Mouse (Mus musculus) liver, embryonic 12.5 days (tissue): ENCODE measurements around the gene Cnga2. TPM values are rescaled to one million over a fixed set of nuclear protein-coding genes. Genes with fewer than 3 reads are reported as not detected.
"Not testable (repeated sequence)": the region's sequence is repeated elsewhere in the genome, so short reads cannot be mapped to it uniquely, and the experiment has no call there.

Experiments used
- ATAC-seq: fragments of 200-750 bp; cut with Nextera tagmentation; 2 replicates; pipeline ENCODE4 v1.8.0; 2017; ENCODE audit warnings: moderate number of reproducible peaks, mild to moderate bottlenecking, moderate library complexity
- H3K27ac ChIP-seq: fragments of 300-500 bp; sonication (generic); 2 replicates; pipeline ENCODE4 v1.5.1; 2016; ENCODE audit warnings: mild to moderate bottlenecking
- H3K27me3 ChIP-seq: fragments of 300-500 bp; sonication (generic); replicated peaks from 2 replicates; pipeline ENCODE4 v1.6.1; 2016; ENCODE audit warnings: mild to moderate bottlenecking, moderate library complexity
- H3K36me3 ChIP-seq: fragments of 300-500 bp; sonication (generic); 2 replicates; pipeline ENCODE4 v1.6.1; 2016; ENCODE audit warnings: mild to moderate bottlenecking, moderate library complexity
- H3K4me1 ChIP-seq: fragments of 300-500 bp; sonication (generic); 2 replicates; pipeline ENCODE4 v1.6.1; 2016
- H3K4me2 ChIP-seq: fragments of 300-500 bp; sonication (generic); 2 replicates; pipeline ENCODE4 v1.6.1; 2016; ENCODE audit warnings: mild to moderate bottlenecking, moderate library complexity
- H3K4me3 ChIP-seq: fragments of 300-500 bp; sonication (generic); 2 replicates; pipeline ENCODE4 v1.5.1; 2016; ENCODE audit warnings: mild to moderate bottlenecking, moderate library complexity
- H3K9ac ChIP-seq: fragments of 300-500 bp; sonication (generic); 2 replicates; pipeline ENCODE4 v1.6.1; 2016; ENCODE audit warnings: mild to moderate bottlenecking, moderate library complexity
- H3K9me3 ChIP-seq: fragments of 300-500 bp; sonication (generic); replicated peaks from 2 replicates; pipeline ENCODE4 v1.6.1; 2016; ENCODE audit warnings: mild to moderate bottlenecking, moderate library complexity
- WGBS: fragments of 180-500 bp; shearing (Covaris S2); methylation state at CpG from one replicate; pipeline ENCODE4 v1.1.7; 2016; ENCODE audit not compliant: insufficient replicate concordance; 5-methylcytosine and 5-hydroxymethylcytosine counted together
- polyA plus RNA-seq: library from polyadenylated mRNA; unstranded; fragments of >200 nt; fragmentation: Nextera tagmentation; extraction: Ambion mirVana; gene quantifications from 2 replicates; pipeline ENCODE4 v1.2.1, GENCODE M21; 2016

The Cnga2 gene
- 0.17 TPM in 1 of 2 replicates, not detected in the other for polyA plus RNA-seq

GRCm38 (mm10) chrX:71991549-71991948 is at the start of gene Cnga2:
Gene Cnga2, plus strand, starts transcription at chrX:71991849.
- Histone ChIP-seq H3K4me1 (no peaks in the 10 kb centered on the region), H3K27ac (no peak within 1 kb of the TSS), H3K9me3 (no peaks in the 10 kb centered on the region), H3K27me3 (peaks cover 12% of the 10 kb centered on the region; the same call in 1 of the 2 replicates), H3K36me3 (no peaks in the 10 kb centered on the region), H3K4me2 (no peak within 1 kb of the TSS), H3K4me3 (no peak within 1 kb of the TSS), H3K9ac (no peak within 1 kb of the TSS)
- ATAC-seq: no peak
- 66% methylated on average over 3 of the region's 3 CpGs for WGBS

GRCm38 (mm10) chrX:71946631-71947030 is 45.0 kb upstream of the Cnga2 start:
- no peak for ATAC-seq
- Histone ChIP-seq H3K9ac (no peak overlapping the region), H3K36me3 (no peaks in the 10 kb centered on the region), H3K9me3 (no peaks in the 10 kb centered on the region), H3K4me2 (no peak overlapping the region), H3K27ac (no peak overlapping the region), H3K4me3 (no peak overlapping the region), H3K27me3 (0 out of 2 replicates have a peak, but pooled peaks cover 4% of the 10 kb centered on the region), H3K4me1 (no peaks in the 10 kb centered on the region)
- 6% methylated on average over 3 of the region's 3 CpGs for WGBS

GRCm38 (mm10) chrX:71958366-71958765 is 33.3 kb upstream of the Cnga2 start:
- H3K4me2 ChIP-seq: no peak overlapping the region
- ATAC-seq: no peak
- H3K9me3 ChIP-seq: no peaks in the 10 kb centered on the region
- no peak overlapping the region for H3K27ac ChIP-seq
- no peaks in the 10 kb centered on the region for H3K36me3 ChIP-seq
- H3K4me1 ChIP-seq: no peaks in the 10 kb centered on the region
- H3K9ac ChIP-seq: no peak overlapping the region
- no peak overlapping the region for H3K4me3 ChIP-seq
- H3K27me3 ChIP-seq: peaks cover 23% of the 10 kb centered on the region

- Histone ChIP-seq H3K27ac (no peak within 1 kb of the TSS), H3K27me3 (peaks cover 36% of the 10 kb centered on the region), H3K9ac (no peak within 1 kb of the TSS), H3K4me2 (peak within 1 kb of the TSS; percentile 58), H3K36me3 (no peaks in the 10 kb centered on the region), H3K4me3 (peak within 1 kb of the TSS; percentile 40), H3K9me3 (no peaks in the 10 kb centered on the region), H3K4me1 (no peaks in the 10 kb centered on the region)
- 14% methylated on average over 38 of the region's 72 CpGs for WGBS
- peak; percentile 40; the same call in 1 of the 2 replicates for ATAC-seq
Measured at GRCm38 (mm10) chrX:71962073-71963051, 29.3 kb upstream of the Cnga2 start, which contains the start of gene Prrg3. Gene Prrg3, plus strand, starts transcription at chrX:71962624.

GRCm38 (mm10) chrX:71963275-71963912 is 28.3 kb upstream of the Cnga2 start:
- no peaks in the 10 kb centered on the region for H3K36me3 ChIP-seq
- H3K27me3 ChIP-seq: peaks cover 36% of the 10 kb centered on the region
- no peak overlapping the region for H3K27ac ChIP-seq
- no peak for ATAC-seq
- 29% methylated on average over 9 of the region's 9 CpGs for WGBS
- H3K9ac ChIP-seq: no peak overlapping the region
- peak overlapping the region; percentile 58; the same call in 1 of the 2 replicates for H3K4me2 ChIP-seq
- H3K4me1 ChIP-seq: no peaks in the 10 kb centered on the region
- no peaks in the 10 kb centered on the region for H3K9me3 ChIP-seq
- peak overlapping the region; percentile 40 for H3K4me3 ChIP-seq

- no peak overlapping the region for H3K27ac ChIP-seq
- H3K4me2 ChIP-seq: no peak overlapping the region
- H3K9ac ChIP-seq: no peak overlapping the region
- WGBS: 38% methylated on average over 1 of the region's 1 CpGs
- no peaks in the 10 kb centered on the region for H3K4me1 ChIP-seq
- H3K36me3 ChIP-seq: no peaks in the 10 kb centered on the region
- no peaks in the 10 kb centered on the region for H3K9me3 ChIP-seq
- no peak overlapping the region for H3K4me3 ChIP-seq
- ATAC-seq: no peak
- H3K27me3 ChIP-seq: peaks cover 14% of the 10 kb centered on the region; the same call in 1 of the 2 replicates
Measured at GRCm38 (mm10) chrX:71968216-71968615, 23.4 kb upstream of the Cnga2 start.

GRCm38 (mm10) chrX:71968816-71969215 is 22.8 kb upstream of the Cnga2 start:
- Histone ChIP-seq H3K9me3 (no peaks in the 10 kb centered on the region), H3K4me2 (no peak overlapping the region), H3K27me3 (0 out of 2 replicates have a peak, but pooled peaks cover 8% of the 10 kb centered on the region), H3K9ac (no peak overlapping the region), H3K4me1 (no peaks in the 10 kb centered on the region), H3K4me3 (no peak overlapping the region), H3K36me3 (no peaks in the 10 kb centered on the region), H3K27ac (no peak overlapping the region)
- no peak for ATAC-seq
- 64% methylated on average over 6 of the region's 6 CpGs for WGBS

- Histone ChIP-seq H3K9ac (no peak overlapping the region), H3K9me3 (no peaks in the 10 kb centered on the region), H3K27ac (no peak overlapping the region), H3K36me3 (no peaks in the 10 kb centered on the region), H3K4me2 (no peak overlapping the region), H3K4me1 (no peaks in the 10 kb centered on the region), H3K27me3 (0 out of 2 replicates have a peak, but pooled peaks cover under 1% of the 10 kb centered on the region), H3K4me3 (no peak overlapping the region)
- no peak for ATAC-seq
- 62% methylated on average over 5 of the region's 5 CpGs for WGBS
Measured at GRCm38 (mm10) chrX:71971325-71971724, 20.3 kb upstream of the Cnga2 start.

GRCm38 (mm10) chrX:71972686-71973085 is 19.0 kb upstream of the Cnga2 start, which contains the start of gene Fate1:
Gene Fate1, plus strand, starts transcription at chrX:71972986.
- no peak for ATAC-seq
- WGBS: 42% methylated on average over 2 of the region's 2 CpGs
- Histone ChIP-seq H3K4me2 (no peak within 1 kb of the TSS), H3K4me3 (no peak within 1 kb of the TSS), H3K36me3 (no peaks in the 10 kb centered on the region), H3K27ac (no peak within 1 kb of the TSS), H3K9me3 (no peaks in the 10 kb centered on the region), H3K27me3 (no peaks in the 10 kb centered on the region), H3K9ac (no peak within 1 kb of the TSS), H3K4me1 (no peaks in the 10 kb centered on the region)

GRCm38 (mm10) chrX:71977681-71978080 is 14.0 kb upstream of the Cnga2 start:
- not testable (repeated sequence) for ATAC-seq, H3K4me3 ChIP-seq, H3K36me3 ChIP-seq, H3K9ac ChIP-seq, H3K4me1 ChIP-seq, H3K9me3 ChIP-seq, H3K4me2 ChIP-seq, H3K27ac ChIP-seq, H3K27me3 ChIP-seq

- ATAC-seq: no peak
- Histone ChIP-seq H3K36me3 (no peaks in the 10 kb centered on the region), H3K9ac (no peak overlapping the region), H3K4me1 (no peaks in the 10 kb centered on the region), H3K27ac (no peak overlapping the region), H3K4me2 (no peak overlapping the region), H3K9me3 (no peaks in the 10 kb centered on the region), H3K4me3 (no peak overlapping the region), H3K27me3 (no peaks in the 10 kb centered on the region)
- 49% methylated on average over 3 of the region's 3 CpGs for WGBS
Measured at GRCm38 (mm10) chrX:71980443-71980842, 11.2 kb upstream of the Cnga2 start.

GRCm38 (mm10) chrX:71981322-71981721 is 10.3 kb upstream of the Cnga2 start:
- Histone ChIP-seq H3K9ac (no peak overlapping the region), H3K27me3 (no peaks in the 10 kb centered on the region), H3K4me2 (no peak overlapping the region), H3K36me3 (no peaks in the 10 kb centered on the region), H3K4me1 (no peaks in the 10 kb centered on the region), H3K27ac (no peak overlapping the region), H3K9me3 (no peaks in the 10 kb centered on the region), H3K4me3 (no peak overlapping the region)
- WGBS: 47% methylated on average over 2 of the region's 2 CpGs
- no peak for ATAC-seq
